Mouse (Mus musculus): ENCODE data around the gene Timm10.
"Not testable (repeated sequence)": the region's sequence is repeated elsewhere in the genome, so short reads cannot be mapped to it uniquely, and the experiment has no call there.

Gene Timm10

DNA sequence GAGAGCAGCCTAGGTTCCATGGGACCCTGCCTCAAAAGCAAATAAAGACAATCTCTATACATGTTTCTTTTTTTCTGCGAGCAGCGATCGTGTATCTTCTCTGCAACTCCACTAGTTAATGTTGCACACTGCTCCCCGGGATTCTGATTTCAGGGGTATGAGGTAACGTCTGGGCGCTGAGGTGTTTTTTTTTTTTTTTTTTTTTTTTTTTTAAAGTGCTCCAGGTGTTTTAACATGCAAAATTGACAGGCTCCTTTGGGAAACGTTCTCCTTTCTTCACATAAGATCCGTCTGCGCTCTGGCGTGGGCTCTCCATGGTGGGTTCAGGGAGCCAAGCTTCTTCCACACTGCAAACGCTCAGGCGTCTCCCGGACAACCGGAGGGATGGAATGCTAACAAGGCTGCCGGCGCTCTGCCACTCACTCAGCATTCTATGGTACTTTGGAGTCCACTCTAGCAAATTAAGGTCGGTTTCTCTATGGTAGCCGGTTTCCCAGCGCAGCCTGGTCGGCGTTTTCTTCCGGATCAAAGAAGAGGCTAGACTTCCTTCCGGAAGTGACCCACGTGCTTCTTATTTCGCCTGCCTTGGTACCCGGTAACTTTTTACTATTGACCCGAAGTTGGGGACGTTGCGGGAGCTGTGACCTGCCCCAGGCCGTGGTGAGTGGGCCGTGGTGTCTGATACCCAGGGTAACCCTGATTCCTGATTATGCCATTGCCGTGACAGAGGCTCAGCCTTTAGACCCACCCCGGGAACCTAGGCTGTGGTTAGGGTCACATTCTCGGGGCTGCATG lies at the start of gene Timm10:
TSS of gene Timm10 (plus strand) at position 510 of the 795 bp plus-strand sequence.
- peak; percentile 75 for DNase-seq (ENCODE audit: low spot score)

DNA sequence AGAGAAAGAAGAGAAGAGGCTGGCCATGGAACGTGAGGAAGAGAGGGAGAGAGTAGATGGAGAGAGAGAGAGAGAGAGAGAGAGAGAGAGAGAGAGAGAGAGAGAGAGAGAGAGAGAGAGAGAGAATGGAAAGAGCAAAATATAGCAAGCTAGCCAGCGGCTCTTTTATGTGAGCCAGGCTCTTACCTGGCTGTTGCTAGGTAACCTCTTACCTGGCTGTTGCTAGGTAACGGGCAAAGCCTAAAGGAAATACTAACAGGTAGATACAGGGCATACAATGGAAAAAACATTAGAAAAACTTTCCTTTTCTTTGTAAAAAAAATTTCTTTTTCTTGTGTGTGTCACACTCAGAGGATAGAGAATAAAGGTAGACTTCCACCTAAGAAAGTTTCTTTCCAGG lies 49.1 kb upstream of the Timm10 start:
- no peak for DNase-seq (ENCODE audit: low spot score)

DNA sequence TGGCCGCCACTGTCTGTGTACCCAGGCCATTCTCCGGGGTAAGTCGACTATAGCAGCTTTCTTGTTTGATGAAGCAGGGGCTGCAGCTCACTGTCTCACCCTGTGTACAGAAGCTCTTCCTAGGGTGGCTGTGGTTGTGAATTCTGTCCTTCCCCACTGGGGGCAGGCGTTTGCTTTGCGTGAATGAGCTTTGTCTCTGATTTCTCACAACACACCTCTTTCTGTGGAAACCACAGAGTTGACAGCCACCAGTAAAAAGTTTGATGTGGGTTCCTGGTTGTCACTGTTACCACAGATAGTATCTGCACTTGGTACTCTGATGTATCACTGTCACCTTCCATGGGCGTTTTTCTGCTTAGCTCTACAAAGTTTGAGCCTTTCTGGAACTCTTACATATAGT lies 47.6 kb upstream of the Timm10 start:
- no peak for DNase-seq (ENCODE audit: low spot score)

DNA sequence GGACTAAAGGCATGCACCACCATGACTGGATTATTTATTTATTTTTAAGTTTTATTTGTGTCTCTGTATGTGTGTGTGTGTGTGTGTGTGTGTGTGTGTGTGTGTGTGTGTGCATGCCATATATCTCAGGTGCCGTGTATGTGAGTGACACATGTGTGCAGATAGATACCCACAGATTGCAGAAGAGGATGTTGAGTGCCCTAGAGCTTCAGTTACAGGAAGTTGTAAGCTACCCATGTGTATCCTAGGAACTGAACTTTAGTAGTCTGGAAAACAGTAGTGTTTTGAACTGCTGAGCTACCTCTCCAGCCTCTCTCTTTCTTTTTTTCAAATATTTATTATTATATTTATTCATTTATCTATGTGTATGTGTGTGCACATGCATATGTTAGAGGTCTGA lies 43.5 kb upstream of the Timm10 start:
- DNase-seq (ENCODE audit: low spot score), result no peak

DNA sequence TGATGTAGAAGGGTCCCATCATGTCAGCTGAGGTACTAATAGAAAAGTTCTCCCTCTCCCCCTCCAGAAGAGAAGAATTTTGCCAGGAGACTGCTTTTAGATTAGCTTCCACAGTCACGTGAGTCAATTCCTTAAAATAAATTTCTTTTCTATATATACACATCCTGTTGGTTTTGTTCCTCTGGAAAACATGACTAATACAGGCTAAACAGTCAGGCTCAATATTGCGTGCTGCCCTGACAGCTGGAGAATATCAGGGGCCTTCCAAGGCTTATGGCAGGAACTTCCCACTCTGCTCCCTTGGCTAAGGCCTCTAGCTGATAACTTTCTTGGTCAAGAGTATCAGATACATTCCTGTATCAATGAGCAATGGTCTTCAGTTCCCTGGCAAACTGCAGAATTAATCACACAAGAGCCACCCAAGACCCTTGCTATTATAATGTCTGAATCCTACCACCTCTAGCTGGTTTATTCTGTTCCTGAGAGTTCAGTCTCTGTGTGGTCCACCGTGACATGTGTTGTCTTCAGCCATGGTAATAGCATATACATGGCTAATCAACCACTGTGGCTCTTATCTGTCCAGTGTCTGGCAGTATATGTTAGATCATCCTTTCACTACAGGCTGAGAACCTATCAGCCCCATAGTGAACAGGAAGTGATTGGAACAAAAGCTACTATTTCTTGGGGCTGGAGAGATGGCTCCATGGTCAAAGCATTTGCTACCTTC lies 42.8 kb upstream of the Timm10 start:
- no peak for DNase-seq (ENCODE audit: low spot score)

DNA sequence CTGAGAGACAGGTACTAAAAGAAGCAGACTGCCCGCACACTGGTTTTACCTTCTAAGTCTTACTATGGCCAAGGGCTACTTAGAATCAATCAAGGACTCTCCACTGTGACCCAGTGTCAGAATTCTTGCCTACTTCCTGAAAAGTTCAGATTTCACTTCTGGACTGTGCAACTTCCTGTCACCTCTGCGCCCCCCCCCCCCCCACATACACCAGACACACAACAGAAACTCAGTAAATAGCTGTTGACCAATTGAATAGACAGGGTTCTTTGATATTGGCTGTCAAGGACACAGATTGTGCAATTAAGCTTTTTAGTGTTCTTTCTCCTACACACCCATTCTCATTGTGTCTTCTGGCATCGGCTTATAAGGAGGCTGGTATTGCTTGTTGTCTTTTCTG lies 38.5 kb upstream of the Timm10 start:
- no peak for DNase-seq (ENCODE audit: low spot score)

DNA sequence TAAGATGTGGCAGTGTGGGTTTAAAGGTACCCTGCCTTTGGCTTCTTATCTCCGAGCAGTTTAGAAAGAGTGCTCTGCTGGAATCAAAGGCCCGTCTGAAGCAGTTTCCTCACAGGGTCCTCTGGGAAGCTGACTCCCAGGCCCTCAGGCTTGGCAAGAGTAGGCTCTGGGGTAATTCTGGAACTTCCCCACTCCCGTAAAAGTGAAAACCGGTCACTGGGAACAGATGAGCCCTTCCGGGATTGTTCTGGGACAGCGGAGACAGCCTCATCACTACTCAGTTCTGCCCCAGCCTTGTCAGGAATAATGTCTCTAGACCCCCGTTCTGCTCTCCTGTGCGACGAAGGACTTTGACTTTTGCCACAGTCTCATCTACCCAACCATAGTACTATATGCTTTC lies 36.4 kb upstream of the Timm10 start:
- no peak for DNase-seq (ENCODE audit: low spot score)

DNA sequence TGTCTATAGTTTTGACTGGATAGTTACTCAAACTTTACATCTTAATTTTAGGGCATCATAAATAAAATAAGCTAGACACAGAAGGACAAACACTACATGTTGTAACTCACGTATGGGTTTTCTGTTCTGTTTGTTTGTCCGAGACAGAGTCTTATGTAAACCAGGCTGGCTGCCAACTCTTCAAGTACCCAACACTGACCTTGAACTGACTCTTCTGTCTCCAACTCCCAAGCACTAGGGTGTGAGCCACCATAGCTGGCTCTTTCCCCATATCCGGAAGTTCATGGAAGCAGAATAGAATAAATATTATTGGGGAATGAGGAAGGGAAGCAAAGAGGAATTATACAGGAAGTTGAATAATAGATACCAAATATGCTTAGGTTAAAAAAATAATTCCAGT lies 34.3 kb upstream of the Timm10 start:
- no peak for DNase-seq (ENCODE audit: low spot score)

DNA sequence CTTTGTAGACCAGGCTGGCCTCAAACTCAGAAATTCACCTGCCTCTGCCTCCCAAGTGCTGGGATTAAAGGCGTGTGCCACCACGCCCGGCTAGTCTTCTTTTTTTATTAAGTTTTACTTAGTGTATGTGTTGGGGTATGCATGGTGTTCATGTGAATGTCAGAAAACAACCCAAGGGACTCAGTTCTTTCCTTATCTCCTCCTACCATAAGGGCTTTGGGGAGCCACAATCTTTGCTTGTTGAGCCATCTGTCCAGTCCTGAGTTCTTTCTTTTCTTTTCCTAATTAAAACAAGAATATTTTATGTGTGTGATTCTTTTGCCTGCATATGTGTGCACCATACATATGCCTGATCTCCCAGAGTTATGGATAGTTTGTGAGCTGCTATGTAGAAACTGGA lies 33.6 kb upstream of the Timm10 start:
- no peak for DNase-seq (ENCODE audit: low spot score)

DNA sequence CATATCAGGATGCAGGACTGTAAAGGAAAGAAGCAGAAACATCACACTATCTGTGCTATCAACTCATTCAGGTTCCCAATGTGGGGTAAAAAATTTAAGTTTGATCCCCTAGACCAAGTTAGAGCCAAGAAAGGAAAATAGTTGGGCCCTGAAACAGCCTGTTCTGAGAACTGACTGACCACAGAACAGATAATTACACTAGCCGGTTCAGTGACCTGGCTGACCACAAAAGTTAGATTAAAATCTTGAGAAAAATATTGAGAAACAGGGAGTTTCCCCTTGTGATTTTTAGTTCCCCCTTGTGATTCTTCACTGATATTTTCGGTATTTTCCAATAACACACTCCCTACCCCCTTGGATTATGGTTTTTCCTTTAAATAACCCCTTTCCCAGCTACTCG lies 32.9 kb upstream of the Timm10 start:
- DNase-seq (ENCODE audit: low spot score), result no peak

DNA sequence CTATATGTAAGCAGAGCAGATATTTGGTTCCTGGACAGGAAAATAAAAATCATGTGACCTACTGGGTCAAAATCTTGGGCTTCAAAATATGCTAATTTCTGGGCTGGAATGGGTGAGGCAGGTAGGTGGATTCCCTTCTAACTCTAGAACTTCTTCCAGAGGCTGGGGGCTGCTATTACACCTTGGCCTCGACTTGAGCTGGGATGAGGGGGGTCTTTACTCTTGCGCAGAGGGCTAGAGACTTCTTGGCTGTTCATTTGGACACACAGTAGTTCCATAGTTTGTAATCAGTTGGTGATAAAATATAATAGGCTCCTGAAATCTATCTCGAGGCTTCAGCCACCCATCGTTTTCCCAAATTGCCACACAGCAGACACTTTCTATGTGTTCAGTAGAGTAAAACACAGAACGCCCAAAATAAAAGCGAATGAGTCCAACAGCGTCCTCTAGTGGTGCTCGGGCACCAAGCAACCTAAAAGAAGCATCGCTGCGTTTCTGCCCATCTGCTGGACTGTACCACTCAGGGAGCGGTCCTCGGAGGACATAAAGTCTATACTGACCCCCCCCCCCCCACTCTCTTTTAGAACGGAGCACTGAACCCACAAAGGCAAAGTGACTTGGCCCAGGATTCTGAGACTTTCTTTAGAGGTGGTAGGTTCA lies 28.8 kb upstream of the Timm10 start:
- peak; percentile 81 for DNase-seq (ENCODE audit: low spot score)

DNA sequence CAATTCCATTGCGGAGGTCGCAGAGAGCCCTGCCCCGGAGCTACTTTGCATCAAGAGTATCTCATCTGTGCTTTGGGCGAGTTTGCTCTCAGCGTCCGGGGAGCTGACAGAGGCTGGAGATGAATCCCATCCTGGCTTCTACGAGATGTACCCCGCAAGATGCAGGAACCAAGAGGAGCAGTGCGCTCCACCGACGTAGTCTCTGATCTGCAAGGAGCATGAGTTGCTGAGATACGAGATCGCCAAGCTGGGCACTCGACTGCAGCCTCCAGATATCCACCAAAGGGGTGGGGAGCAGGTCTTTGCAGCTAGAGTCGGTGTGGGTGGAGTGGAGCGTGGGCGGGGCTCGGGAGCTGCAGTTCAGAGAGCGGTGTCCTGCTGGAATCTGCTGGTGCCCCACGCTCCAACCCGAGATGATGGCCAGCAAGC lies 28.3 kb upstream of the Timm10 start, which contains the start of gene Ube2l6:
TSS of gene Ube2l6 (plus strand) at position 336 of the 429 bp plus-strand sequence.
- peak; percentile 38 for DNase-seq (ENCODE audit: low spot score)

DNA sequence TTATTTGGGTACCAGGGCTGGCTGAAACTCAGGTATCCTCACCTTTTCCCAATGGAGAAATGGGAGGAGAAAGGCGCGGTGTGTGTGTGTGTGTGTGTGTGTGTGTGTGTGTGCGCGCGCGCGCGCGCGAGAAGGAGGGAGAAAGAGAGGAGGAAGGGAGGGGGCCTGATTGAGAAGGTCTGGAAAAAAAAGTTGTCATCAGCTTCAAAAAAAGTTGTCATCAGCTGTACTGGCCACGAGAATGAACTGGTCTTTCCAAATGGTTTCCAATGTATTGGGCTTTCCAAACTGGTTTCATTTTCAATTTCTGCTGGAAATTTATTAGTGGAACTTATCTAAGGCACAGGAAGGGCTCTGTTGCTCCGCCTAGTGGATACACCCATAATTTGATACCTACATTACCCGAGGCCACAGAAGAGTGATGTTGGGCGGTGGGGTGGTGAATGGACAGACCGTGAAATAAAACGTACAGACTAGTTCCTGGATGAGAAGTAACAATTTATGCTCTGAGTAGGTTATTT lies 27.7 kb upstream of the Timm10 start:
- DNase-seq (ENCODE audit: low spot score), result peak; percentile 52

DNA sequence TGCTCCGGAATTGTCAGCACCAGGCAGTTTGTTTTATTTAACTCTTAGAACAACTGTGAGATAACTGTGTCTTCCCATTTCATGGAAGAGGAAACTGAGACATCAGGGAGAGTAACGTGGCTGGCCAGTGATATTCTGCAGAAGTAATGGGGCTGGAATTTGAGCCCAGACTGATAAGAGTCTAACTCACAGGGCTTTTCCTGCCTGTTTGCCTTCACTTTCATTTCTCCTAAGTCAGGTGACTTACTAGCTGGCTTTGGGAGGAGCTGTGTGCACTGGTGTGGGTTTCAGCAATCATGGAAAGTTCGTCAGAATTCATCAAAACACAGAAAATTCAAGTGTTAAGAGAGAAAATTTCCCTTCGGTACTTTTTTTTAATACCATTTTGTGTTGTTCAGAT lies 26.5 kb upstream of the Timm10 start:
- DNase-seq (ENCODE audit: low spot score), result no peak

DNA sequence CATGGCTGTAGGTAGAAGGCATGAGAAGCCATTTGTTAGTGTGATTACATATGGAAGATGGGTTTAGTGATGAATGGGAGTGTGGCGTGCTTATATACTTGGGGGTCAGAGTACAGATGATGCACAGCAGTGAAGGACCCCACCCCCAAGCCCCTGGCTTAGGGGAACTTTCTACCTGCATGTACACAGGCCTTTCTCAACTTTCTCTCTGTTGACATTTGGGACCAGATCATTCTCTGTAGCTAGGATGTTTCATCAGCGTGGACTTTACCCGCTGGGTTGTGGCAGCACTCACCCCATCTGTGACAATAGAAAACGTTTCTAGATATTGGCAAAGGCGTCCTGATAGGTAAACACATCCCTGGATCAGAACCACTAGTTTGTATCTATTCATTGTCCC lies 25.6 kb upstream of the Timm10 start:
- DNase-seq (ENCODE audit: low spot score), result not testable (repeated sequence)

DNA sequence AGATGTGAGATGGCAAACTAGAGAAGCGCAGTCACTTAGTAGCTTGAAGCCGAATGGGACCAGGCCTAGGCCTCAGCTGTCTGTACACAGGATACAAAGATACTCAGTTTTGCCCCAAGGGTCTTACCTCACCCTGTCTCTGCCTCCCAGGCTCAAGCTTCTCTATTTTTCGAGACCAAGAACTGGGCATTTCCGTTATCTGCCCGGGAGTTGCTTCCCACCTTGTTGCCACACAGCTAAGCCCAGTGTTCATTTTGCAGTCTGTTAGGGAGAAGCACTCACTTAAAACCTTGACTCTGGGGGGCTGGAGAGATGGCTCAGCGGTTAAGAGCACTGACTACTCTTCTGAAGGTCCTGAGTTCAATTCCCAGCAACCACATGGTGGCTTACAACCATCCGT lies 22.8 kb upstream of the Timm10 start:
- DNase-seq (ENCODE audit: low spot score), result no peak

DNA sequence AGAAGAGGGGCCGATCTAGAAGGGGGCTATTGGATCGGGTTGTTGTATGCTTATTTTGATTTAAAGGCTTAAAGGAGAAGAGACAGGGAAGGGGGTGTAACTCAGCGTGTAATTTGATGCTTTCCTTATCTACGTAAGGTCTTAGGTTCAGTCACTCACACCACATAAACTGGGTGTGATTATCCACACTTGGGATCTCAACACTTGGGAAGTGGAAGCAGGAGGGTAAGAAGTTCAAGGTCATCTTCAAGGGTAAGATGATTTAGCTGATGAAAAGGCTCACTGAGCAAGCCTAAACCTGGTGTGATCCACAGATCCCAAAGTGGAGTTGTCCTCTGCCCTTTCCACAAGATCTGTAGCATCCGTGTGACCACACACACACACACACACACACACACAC lies 20.3 kb upstream of the Timm10 start:
- DNase-seq (ENCODE audit: low spot score), result no peak

DNA sequence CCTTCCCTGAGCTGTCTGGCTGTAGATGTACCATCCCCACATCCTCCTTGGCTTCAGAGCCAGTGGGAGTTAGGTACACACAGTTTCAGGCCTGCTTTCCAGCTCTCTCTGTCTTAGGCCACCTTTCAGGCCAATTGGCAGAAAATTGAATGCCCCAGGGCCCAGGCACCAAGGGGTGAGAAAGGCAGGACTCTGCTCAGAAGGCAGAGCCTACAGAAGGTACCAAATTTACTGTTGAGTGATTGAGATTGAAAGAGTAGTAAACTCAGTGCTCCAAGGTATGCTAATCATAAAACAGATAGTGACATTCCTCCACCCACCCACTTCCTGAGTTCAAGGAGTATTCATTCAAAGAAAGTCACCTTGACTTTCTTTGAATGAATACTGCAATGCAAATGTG lies 17.5 kb upstream of the Timm10 start:
- no peak for DNase-seq (ENCODE audit: low spot score)

DNA sequence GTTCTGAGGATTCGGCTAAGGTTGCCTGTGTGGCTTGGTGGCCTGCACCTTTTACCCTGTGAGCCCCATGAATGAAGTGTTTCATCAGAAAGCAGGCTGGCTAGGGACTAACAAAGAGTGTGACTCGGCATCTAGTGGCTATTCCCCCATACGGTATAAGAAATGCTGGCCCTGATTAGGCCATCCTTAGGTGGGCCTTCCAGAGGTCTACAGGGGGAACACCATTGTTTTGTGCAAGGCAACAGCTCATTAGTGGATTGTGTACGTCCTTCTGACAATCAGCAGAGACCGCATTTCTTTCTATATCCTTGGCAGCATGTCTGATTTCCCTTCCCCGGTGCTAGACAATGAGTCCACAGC lies 16.3 kb upstream of the Timm10 start:
- no peak for DNase-seq (ENCODE audit: low spot score)

DNA sequence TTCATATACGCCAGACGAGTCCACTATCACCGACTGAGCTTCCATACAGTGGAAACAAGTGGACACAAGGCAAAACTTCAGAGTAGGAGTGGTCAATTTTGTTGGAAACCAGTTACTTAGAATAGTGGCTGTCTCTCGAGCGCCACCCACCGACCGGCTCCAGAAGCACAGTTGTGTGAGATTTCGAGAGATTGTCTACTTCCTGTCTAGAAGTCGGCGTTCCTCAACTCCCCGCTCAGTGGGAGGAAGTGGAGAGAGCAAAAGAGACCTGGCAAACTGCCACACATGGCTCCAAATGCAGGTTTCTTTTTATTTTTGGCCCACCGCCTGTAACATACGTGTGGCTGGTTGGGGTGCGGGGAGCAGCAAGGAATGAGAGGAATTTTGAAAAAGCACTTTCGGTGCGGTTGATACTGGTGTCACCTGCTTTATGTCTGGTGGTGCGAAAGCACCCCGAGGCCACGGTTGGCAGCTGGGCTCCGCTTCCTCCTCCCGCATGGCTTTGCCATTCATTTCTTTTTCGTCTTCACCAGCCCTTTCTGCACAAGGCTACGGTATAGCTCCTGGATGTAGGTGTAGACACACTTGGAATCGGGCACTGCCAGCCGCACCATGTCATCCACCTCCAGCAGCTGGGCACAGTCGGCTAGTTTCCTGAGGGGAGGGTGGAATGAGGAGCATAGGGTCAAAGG lies 15.8 kb upstream of the Timm10 start:
- peak; percentile 88 for DNase-seq (ENCODE audit: low spot score)

DNA sequence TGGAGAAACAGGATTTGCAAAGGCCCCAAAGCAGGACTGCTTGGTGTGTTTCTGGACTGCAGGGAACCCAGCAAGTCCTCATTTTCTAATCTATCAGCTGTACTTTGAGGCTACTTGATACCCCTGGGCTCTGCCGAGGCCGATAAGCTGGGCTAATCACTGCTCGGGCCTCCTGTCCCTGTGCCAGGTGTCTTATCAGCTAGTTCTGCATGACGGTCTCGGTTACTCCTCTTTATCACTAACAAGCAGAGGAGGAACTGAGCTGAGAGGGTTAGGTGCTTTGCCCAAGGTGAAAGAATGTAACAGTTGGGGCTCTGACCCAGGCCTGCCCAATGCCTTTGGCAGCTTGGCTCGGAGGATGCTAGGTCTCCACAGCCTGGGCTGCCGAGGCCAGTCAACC lies 14.9 kb upstream of the Timm10 start:
- DNase-seq (ENCODE audit: low spot score), result peak; percentile 13

DNA sequence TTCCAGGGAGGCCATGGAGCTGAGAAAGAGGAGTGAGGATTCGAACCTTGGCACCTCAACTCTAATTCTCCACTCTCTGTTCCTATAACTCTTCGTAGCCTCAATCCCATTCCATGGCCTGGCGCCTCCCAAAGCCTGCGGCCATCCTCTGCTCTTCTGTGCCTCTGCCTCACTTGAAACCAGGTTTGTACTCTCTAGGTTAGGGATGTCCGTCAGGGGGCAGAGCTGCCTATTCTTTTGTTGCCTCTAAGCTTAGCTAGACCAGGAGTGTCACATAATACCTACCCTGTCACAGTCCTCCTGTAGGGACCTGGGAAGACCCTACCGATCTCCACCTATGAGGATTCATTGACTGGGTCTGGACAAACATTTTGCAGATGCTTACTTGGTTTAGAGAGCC lies 14.1 kb upstream of the Timm10 start:
- no peak for DNase-seq (ENCODE audit: low spot score)

Data from ovary, postnatal 14 days (tissue).